Mouse (Mus musculus) bone marrow, adult 2 months (tissue): ENCODE data around the gene Aco1.

ENCODE experiments used
- CTCF ChIP-seq: fragments of 200-500 bp; IDR thresholded peaks from 2 replicates; pipeline ENCODE4 v1.5.1; 2011; ENCODE audit warnings: low read length, control low read depth; ENCODE audit not compliant: control insufficient read depth, insufficient read depth
- POLR2A ChIP-seq: fragments of 200-500 bp; IDR thresholded peaks from 2 replicates; pipeline ENCODE4 v1.6.1; 2011; ENCODE audit warnings: low read depth, mild to moderate bottlenecking, control low read depth, low read length, borderline replicate concordance; ENCODE audit not compliant: control insufficient read depth

DNA sequence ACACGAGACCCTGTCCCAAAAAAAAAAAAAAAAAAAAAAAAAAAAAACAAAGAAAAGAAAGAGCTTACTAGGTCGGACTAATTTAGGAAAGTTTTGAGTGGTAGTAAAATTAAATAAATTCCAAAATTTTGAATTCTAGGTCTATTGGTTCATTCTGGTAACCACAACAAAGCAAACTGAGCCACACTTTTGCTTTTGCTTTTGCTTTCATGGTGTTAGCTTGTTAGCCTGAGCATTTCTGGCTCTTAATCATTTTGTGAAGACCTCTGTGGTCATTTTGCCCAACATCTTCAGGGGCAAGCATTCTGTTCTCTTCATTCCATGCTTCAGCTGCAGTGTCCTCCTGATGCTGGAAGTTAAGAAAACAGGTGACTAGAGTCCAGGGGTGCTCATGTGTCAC, 29.5 kb downstream of the Aco1 start:
- TF ChIP-seq POLR2A (no peak), CTCF (no peak)
